Mouse (Mus musculus) hindbrain, postnatal 0 days (tissue): ENCODE measurements around the gene Hist1h2ac. TPM values are rescaled to one million over a fixed set of nuclear protein-coding genes. Genes with fewer than 3 reads are reported as not detected.

Experiments used
- ATAC-seq: fragments of 200-750 bp; cut with Nextera tagmentation; 2 replicates; pipeline ENCODE4 v1.8.0; 2017; ENCODE audit warnings: mild to moderate bottlenecking, moderate TSS enrichment, moderate library complexity
- DNase-seq: peaks from one replicate; pipeline ENCODE4 v3.0.0-alpha.2; 2015; ENCODE audit warnings: low spot score
- H3K27ac ChIP-seq: fragments of 300-500 bp; sonication (generic); 2 replicates; pipeline ENCODE4 v1.5.1; 2014; ENCODE audit warnings: mild to moderate bottlenecking
- H3K27me3 ChIP-seq: fragments of 300-500 bp; sonication (generic); 2 replicates; pipeline ENCODE4 v1.6.1; 2014; ENCODE audit warnings: low read length, mixed read lengths; ENCODE audit not compliant: insufficient read depth
- H3K36me3 ChIP-seq: fragments of 300-500 bp; sonication (generic); 2 replicates; pipeline ENCODE4 v1.6.1; 2014; ENCODE audit warnings: low read length, mixed read lengths; ENCODE audit not compliant: insufficient read depth
- H3K4me1 ChIP-seq: fragments of 300-500 bp; sonication (generic); 2 replicates; pipeline ENCODE4 v1.6.1; 2014; ENCODE audit warnings: antibody characterized with exemption, low read length, mixed read lengths; ENCODE audit not compliant: insufficient read depth
- H3K4me2 ChIP-seq: fragments of 300-500 bp; sonication (generic); 2 replicates; pipeline ENCODE4 v1.6.1; 2014; ENCODE audit warnings: low read depth, mild to moderate bottlenecking, low read length, moderate library complexity, mixed read lengths
- H3K4me3 ChIP-seq: fragments of 300-500 bp; sonication (generic); 2 replicates; pipeline ENCODE4 v1.5.1; 2014; ENCODE audit warnings: low read length
- H3K9ac ChIP-seq: fragments of 300-500 bp; sonication (generic); replicated peaks from 2 replicates; pipeline ENCODE4 v1.6.1; 2014; ENCODE audit warnings: mild to moderate bottlenecking, low read length, moderate library complexity, mixed read lengths
- H3K9me3 ChIP-seq: fragments of 300-500 bp; sonication (generic); 2 replicates; pipeline ENCODE4 v1.6.1; 2016; ENCODE audit warnings: low read length, mixed read lengths
- CTCF ChIP-seq: IDR thresholded peaks from 2 replicates; pipeline ENCODE4 v1.5.1; 2016; ENCODE audit warnings: antibody characterized with exemption, control low read depth, low read depth
- WGBS: fragments of 180-500 bp; shearing (Covaris S2); extraction: QIAGEN DNeasy Blood & Tissue Kit; methylation state at CpG from one replicate; pipeline ENCODE4 v1.1.7; 2014; 5-methylcytosine and 5-hydroxymethylcytosine counted together
- microRNA-seq, 2 experiments: library from miRNA; unstranded; fragments of <30 nt; microRNA quantifications; one replicate each; pipeline ENCODE4; 2016
- polyA plus RNA-seq: library from polyadenylated mRNA; unstranded; fragments of >200 nt; fragmentation: Nextera tagmentation; extraction: Ambion mirVana; gene quantifications from 2 replicates; pipeline ENCODE4 v1.2.1, GENCODE M21; 2015
- total RNA-seq: library from RNA; depleted of rRNA; stranded (reverse); fragments of >200 nt; gene quantifications from 2 replicates; pipeline ENCODE4 v1.2.3, GENCODE M21; 2014; rRNA removed

The Hist1h2ac gene
- total and polyA plus RNA-seq, 2 experiments from 2014 or later, result 0.30 to 63.3 TPM

GRCm38 (mm10) chr13:23662536-23662935, 21.2 kb downstream of the Hist1h2ac start:
- H3K4me1 ChIP-seq, result no peaks in the 10 kb centered on the region
- H3K36me3 ChIP-seq, result no peaks in the 10 kb centered on the region
- H3K4me3 ChIP-seq, result no peak overlapping the region
- no peaks in the 10 kb centered on the region for H3K9me3 ChIP-seq
- WGBS, result 73% methylated on average over 3 of the region's 3 CpGs
- no peak overlapping the region for H3K4me2 ChIP-seq
- no peak for TF ChIP-seq CTCF
- ATAC-seq (no peak), DNase-seq (no peak)
- H3K27ac ChIP-seq, result no peak overlapping the region
- no peaks in the 10 kb centered on the region for H3K27me3 ChIP-seq
- H3K9ac ChIP-seq, result no peak overlapping the region

GRCm38 (mm10) chr13:23659636-23660366, 23.9 kb downstream of the Hist1h2ac start:
- no peaks in the 10 kb centered on the region for H3K9me3 ChIP-seq
- no peak overlapping the region for H3K9ac ChIP-seq
- 67% methylated on average over 6 of the region's 6 CpGs for WGBS
- H3K36me3 ChIP-seq, result no peaks in the 10 kb centered on the region
- no peak for DNase-seq
- H3K4me3 ChIP-seq, result no peak overlapping the region
- no peaks in the 10 kb centered on the region for H3K27me3 ChIP-seq
- H3K27ac ChIP-seq, result no peak overlapping the region
- TF ChIP-seq CTCF, result no peak
- no peaks in the 10 kb centered on the region for H3K4me1 ChIP-seq
- no peak overlapping the region for H3K4me2 ChIP-seq
- no peak for ATAC-seq

Small RNAs within 50 kb of the gene (microRNA-seq; reads per million reads assigned to microRNA genes)
- gene Gm44350, result 0 reads per million in 2 experiments

Other genes starting within 250 kb of the Hist1h2ac start
Only the 30 nearest of the 36 such genes appear.
- gene Hist1h2af, start 150.0 kb downstream of the Hist1h2ac start, total RNA-seq, result 415 and 567 TPM in 2 replicates
- gene Hist1h2af, start 150.0 kb downstream of the Hist1h2ac start, polyA plus RNA-seq, result 3.3 and 7.9 TPM in 2 replicates
- gene Hist1h3g, start 148.5 kb downstream of the Hist1h2ac start, total RNA-seq, result 544 and 673 TPM in 2 replicates
- gene Hist1h3g, start 148.5 kb downstream of the Hist1h2ac start, polyA plus RNA-seq, result 1.4 and 2.2 TPM in 2 replicates
- 65.9 and 103 TPM in 2 replicates for gene Hist1h2bh, start 140.6 kb downstream of the Hist1h2ac start, total RNA-seq
- 0.13 and 0.35 TPM in 2 replicates for gene Hist1h2bh, start 140.6 kb downstream of the Hist1h2ac start, polyA plus RNA-seq
- 466 and 603 TPM in 2 replicates for gene Hist1h3f, start 139.9 kb downstream of the Hist1h2ac start, total RNA-seq
- 0.16 and 0.54 TPM in 2 replicates for gene Hist1h3f, start 139.9 kb downstream of the Hist1h2ac start, polyA plus RNA-seq
- 1,844 and 2,344 TPM in 2 replicates for gene Hist1h4f, start 132.3 kb downstream of the Hist1h2ac start, total RNA-seq
- gene Hist1h4f, start 132.3 kb downstream of the Hist1h2ac start, polyA plus RNA-seq, result 0.89 TPM in 1 of 2 replicates, not detected in the other
- gene Hist1h1d, start 130.7 kb downstream of the Hist1h2ac start, total RNA-seq, result 49.4 and 53.4 TPM in 2 replicates
- 0.18 and 0.25 TPM in 2 replicates for gene Hist1h1d, start 130.7 kb downstream of the Hist1h2ac start, polyA plus RNA-seq
- gene Hist1h3e, start 121.6 kb downstream of the Hist1h2ac start, total RNA-seq, result 528 and 734 TPM in 2 replicates
- gene Hist1h3e, start 121.6 kb downstream of the Hist1h2ac start, polyA plus RNA-seq, result 1.3 and 2.8 TPM in 2 replicates
- gene Hist1h2ae, start 112.7 kb downstream of the Hist1h2ac start, total RNA-seq, result 221 and 249 TPM in 2 replicates
- gene Hist1h2ae, start 112.7 kb downstream of the Hist1h2ac start, polyA plus RNA-seq, result 12.2 and 13.8 TPM in 2 replicates
- gene Hist1h2bg, start 112.6 kb downstream of the Hist1h2ac start, total RNA-seq, result 1,151 and 1,635 TPM in 2 replicates
- 2.6 and 5.2 TPM in 2 replicates for gene Hist1h2bg, start 112.6 kb downstream of the Hist1h2ac start, polyA plus RNA-seq
- 695 and 1,354 TPM in 2 replicates for gene Hist1h2bf, start 109.8 kb downstream of the Hist1h2ac start, total RNA-seq
- 1.3 and 2.4 TPM in 2 replicates for gene Hist1h2bf, start 109.8 kb downstream of the Hist1h2ac start, polyA plus RNA-seq
- 636 and 885 TPM in 2 replicates for gene Hist1h2ad, start 109.6 kb downstream of the Hist1h2ac start, total RNA-seq
- 0.69 TPM in 1 of 2 replicates, not detected in the other for gene Hist1h2ad, start 109.6 kb downstream of the Hist1h2ac start, polyA plus RNA-seq
- gene Hist1h3d, start 108.2 kb downstream of the Hist1h2ac start, total RNA-seq, result 173 and 207 TPM in 2 replicates
- gene Hist1h3d, start 108.2 kb downstream of the Hist1h2ac start, polyA plus RNA-seq, result 0.96 and 1.4 TPM in 2 replicates
- 1,614 and 2,187 TPM in 2 replicates for gene Hist1h4d, start 102.3 kb downstream of the Hist1h2ac start, total RNA-seq
- 36.9 and 39.6 TPM in 2 replicates for gene Hist1h4d, start 102.3 kb downstream of the Hist1h2ac start, polyA plus RNA-seq
- 262 and 304 TPM in 2 replicates for gene Hist1h2be, start 62.8 kb downstream of the Hist1h2ac start, total RNA-seq
- 0.30 and 0.41 TPM in 2 replicates for gene Hist1h2be, start 62.8 kb downstream of the Hist1h2ac start, polyA plus RNA-seq
- gene Hist1h1e, start 61.4 kb downstream of the Hist1h2ac start, total RNA-seq, result 281 and 348 TPM in 2 replicates
- 20.1 and 21.9 TPM in 2 replicates for gene Hist1h1e, start 61.4 kb downstream of the Hist1h2ac start, polyA plus RNA-seq
- gene Hist1h2bc, start 251 bp upstream of the Hist1h2ac start, total RNA-seq, result 189 and 295 TPM in 2 replicates
- gene Hist1h2bc, start 251 bp upstream of the Hist1h2ac start, polyA plus RNA-seq, result 36.1 and 46.1 TPM in 2 replicates
- gene Hist1h1t, start 11.9 kb upstream of the Hist1h2ac start, total RNA-seq, result 1.1 and 1.6 TPM in 2 replicates
- not detected in 2 replicates for gene Hist1h1t, start 11.9 kb upstream of the Hist1h2ac start, polyA plus RNA-seq
- gene Hist1h4c, start 14.5 kb upstream of the Hist1h2ac start, total RNA-seq, result 1,149 and 1,400 TPM in 2 replicates
- 4.0 and 4.6 TPM in 2 replicates for gene Hist1h4c, start 14.5 kb upstream of the Hist1h2ac start, polyA plus RNA-seq
- gene Hfe, start 26.9 kb upstream of the Hist1h2ac start, total RNA-seq, result 3.2 and 11.1 TPM in 2 replicates
- gene Hfe, start 26.9 kb upstream of the Hist1h2ac start, polyA plus RNA-seq, result 7.9 and 8.6 TPM in 2 replicates
- gene Hist1h1c, start 54.9 kb upstream of the Hist1h2ac start, total RNA-seq, result 508 and 626 TPM in 2 replicates
- gene Hist1h1c, start 54.9 kb upstream of the Hist1h2ac start, polyA plus RNA-seq, result 31.4 and 35.4 TPM in 2 replicates
- 1,362 and 1,480 TPM in 2 replicates for gene Hist1h3c, start 61.7 kb upstream of the Hist1h2ac start, total RNA-seq
- 1.6 and 2.1 TPM in 2 replicates for gene Hist1h3c, start 61.7 kb upstream of the Hist1h2ac start, polyA plus RNA-seq
- 1,454 and 1,759 TPM in 2 replicates for gene Hist1h2bb, start 62.8 kb upstream of the Hist1h2ac start, total RNA-seq
- gene Hist1h2bb, start 62.8 kb upstream of the Hist1h2ac start, polyA plus RNA-seq, result 0.49 and 0.55 TPM in 2 replicates
- 349 and 438 TPM in 2 replicates for gene Hist1h2ab, start 67.2 kb upstream of the Hist1h2ac start, total RNA-seq
- gene Hist1h2ab, start 67.2 kb upstream of the Hist1h2ac start, polyA plus RNA-seq, result 7.4 and 10.4 TPM in 2 replicates
- 956 and 1,079 TPM in 2 replicates for gene Hist1h3b, start 68.3 kb upstream of the Hist1h2ac start, total RNA-seq
- 2.6 and 3.2 TPM in 2 replicates for gene Hist1h3b, start 68.3 kb upstream of the Hist1h2ac start, polyA plus RNA-seq
- 334 and 514 TPM in 2 replicates for gene Hist1h4b, start 73.1 kb upstream of the Hist1h2ac start, total RNA-seq
- gene Hist1h4b, start 73.1 kb upstream of the Hist1h2ac start, polyA plus RNA-seq, result 1.3 and 2.8 TPM in 2 replicates
- 789 and 958 TPM in 2 replicates for gene Hist1h4a, start 77.3 kb upstream of the Hist1h2ac start, total RNA-seq
- 0.53 TPM in 1 of 2 replicates, not detected in the other for gene Hist1h4a, start 77.3 kb upstream of the Hist1h2ac start, polyA plus RNA-seq
- 2,055 and 2,536 TPM in 2 replicates for gene Hist1h3a, start 78.4 kb upstream of the Hist1h2ac start, total RNA-seq
- 1.5 and 2.1 TPM in 2 replicates for gene Hist1h3a, start 78.4 kb upstream of the Hist1h2ac start, polyA plus RNA-seq
- 223 and 241 TPM in 2 replicates for gene Hist1h1a, start 79.7 kb upstream of the Hist1h2ac start, total RNA-seq
- gene Hist1h1a, start 79.7 kb upstream of the Hist1h2ac start, polyA plus RNA-seq, result 0.59 and 0.61 TPM in 2 replicates
- not detected in 2 replicates for gene Trim38, start 86.0 kb upstream of the Hist1h2ac start, total RNA-seq
- gene Trim38, start 86.0 kb upstream of the Hist1h2ac start, polyA plus RNA-seq, result not detected in 2 replicates
- gene Slc17a2, start 123.0 kb upstream of the Hist1h2ac start, total RNA-seq, result not detected in 2 replicates
- 0.10 TPM in 1 of 2 replicates, not detected in the other for gene Slc17a2, start 123.0 kb upstream of the Hist1h2ac start, polyA plus RNA-seq